14 mouse cellular contexts compared by ENCODE assay signal in the genomic region with DNA sequence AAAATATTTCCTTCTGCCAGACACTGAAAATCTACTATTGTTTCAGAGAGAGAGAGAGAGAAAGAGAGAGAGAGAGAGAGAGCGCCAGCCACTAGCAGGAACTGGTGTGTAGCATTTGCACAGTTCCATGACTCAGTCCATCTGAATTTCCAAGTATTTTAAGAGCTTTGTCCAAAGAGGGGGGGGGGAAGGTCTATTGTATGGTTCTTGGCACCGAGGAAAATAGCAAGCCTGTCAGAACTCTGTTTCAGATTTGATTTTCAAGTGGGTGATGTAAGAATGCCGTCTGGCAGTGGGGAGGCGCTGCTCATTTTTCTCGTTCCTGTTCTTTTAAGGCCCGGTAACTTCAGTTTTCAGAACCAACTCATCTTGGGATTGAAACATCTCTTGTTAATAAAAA. TPM values are rescaled to one million over a fixed set of nuclear protein-coding genes. Genes with fewer than 3 reads are reported as not detected.
A peak's percentile ranks its signal among the peaks of the same experiment; 100 is the strongest.
DNase-seq lines count a peak whose midpoint lies in the region; ATAC-seq and TF ChIP-seq lines count a peak whose summit lies in the region.
"Had no signal": no experiment of that assay in that cellular context is flagged by ENCODE, and none has a peak within 500 bp of the region (broad histone marks: within the 10 kb centered on the region; RNA-seq: fewer than 3 reads in every experiment).

No protein-coding gene starts in this region.

- H3K4me2 ChIP-seq in heart, embryonic 12.5 days, result peak overlapping the region; percentile 3; the same call in 1 of the 2 replicates
- no peak overlapping the region for H3K4me2 ChIP-seq in lung, embryonic 15.5 days
- H3K4me2 ChIP-seq: neural tube, embryonic 12.5 days had no signal

- TF ChIP-seq CTCF in embryonic fibroblast, embryonic 13.5 days (IDR thresholded peaks at IDR 0.05; ENCODE audit: borderline replicate concordance, insufficient read depth, low read length), result no peak

- no peak for DNase-seq in heart, adult 8-10 months (ENCODE audit: low spot score)
- DNase-seq in lung, postnatal 14 days, result no peak
- DNase-seq in lung, postnatal 25 days (ENCODE audit: low spot score), result peak; percentile 51
- DNase-seq in layer of hippocampus, adult 11-12 months (ENCODE audit: low spot score), result no peak
- no peak for DNase-seq in gastrocnemius, postnatal 4 days (ENCODE audit: low spot score in 2 of 2)
- DNase-seq: cerebellum, postnatal 10 days; kidney, adult 11 months; liver had no signal

- H3K27me3 ChIP-seq in heart, embryonic 12.5 days (replicated peaks), result peaks cover 4% of the 10 kb centered on the region; the same call in 1 of the 2 replicates
- H3K27me3 ChIP-seq in lung, embryonic 15.5 days, result no peaks in the 10 kb centered on the region

- H3K36me3 ChIP-seq in heart, embryonic 12.5 days, result no peaks in the 10 kb centered on the region
- H3K36me3 ChIP-seq in lung, embryonic 15.5 days, result no peaks in the 10 kb centered on the region
- H3K36me3 ChIP-seq: neural tube, embryonic 12.5 days had no signal

- peaks cover 52% of the 10 kb centered on the region for H3K4me1 ChIP-seq in heart, embryonic 12.5 days (replicated peaks)
- H3K4me1 ChIP-seq in lung, embryonic 15.5 days, result peaks cover 13% of the 10 kb centered on the region; the same call in 1 of the 2 replicates
- peaks cover 6% of the 10 kb centered on the region for H3K4me1 ChIP-seq in embryonic fibroblast, embryonic 13.5 days (ENCODE audit: control insufficient read depth, insufficient read depth, low read length)

- no peak for TF ChIP-seq POLR2A in embryonic fibroblast, embryonic 13.5 days (IDR thresholded peaks at IDR 0.05; ENCODE audit: low read depth, low read length)

- no peak overlapping the region for H3K9ac ChIP-seq in heart, embryonic 12.5 days
- H3K9ac ChIP-seq in lung, embryonic 15.5 days, result no peak overlapping the region
- H3K9ac ChIP-seq: neural tube, embryonic 12.5 days had no signal

- H3K27ac ChIP-seq in heart, embryonic 12.5 days (ENCODE audit: poor library complexity, severe bottlenecking), result peak overlapping the region; percentile 55
- peak overlapping the region; percentile 49 for H3K27ac ChIP-seq in lung, embryonic 15.5 days
- peak overlapping the region; percentile 67 for H3K27ac ChIP-seq in embryonic fibroblast, embryonic 13.5 days (ENCODE audit: insufficient read depth, low read length)
- H3K27ac ChIP-seq: neural tube, embryonic 12.5 days had no signal

- ATAC-seq in heart, embryonic 12.5 days (ENCODE audit: insufficient number of reproducible peaks, low FRiP score), result no peak; the same call in 1 of the 2 replicates
- ATAC-seq in lung, embryonic 15.5 days (ENCODE audit: borderline replicate concordance, extremely low read depth, low FRiP score, low TSS enrichment), result peak; percentile 36; the same call in 1 of the 2 replicates

- no peak overlapping the region for H3K4me3 ChIP-seq in heart, embryonic 12.5 days
- no peak overlapping the region for H3K4me3 ChIP-seq in lung, embryonic 15.5 days
- no peak overlapping the region for H3K4me3 ChIP-seq in embryonic fibroblast, embryonic 13.5 days (ENCODE audit: insufficient read depth, low read length)
- H3K4me3 ChIP-seq: neural tube, embryonic 12.5 days had no signal

- WGBS in heart, embryonic 12.5 days, result 43% methylated on average over 6 of the region's 6 CpGs
- 63% methylated on average over 6 of the region's 6 CpGs for WGBS in lung, embryonic 15.5 days

- H3K9me3 ChIP-seq in heart, embryonic 12.5 days (replicated peaks), result no peaks in the 10 kb centered on the region
- no peaks in the 10 kb centered on the region for H3K9me3 ChIP-seq in lung, embryonic 15.5 days
- H3K9me3 ChIP-seq: neural tube, embryonic 12.5 days had no signal

RNA-seq across cellular contexts. Expression of a gene that starts 18.5 kb away (rescaled TPM):
- polyA plus RNA-seq in heart, embryonic 12.5 days (2016; fragmentation: Nextera tagmentation; extraction: Ambion mirVana), result 2.1 and 3.4 TPM in 2 replicates
- total RNA-seq in heart, adult 8-10 months (2022), result 1 to 10 TPM; 1.6 TPM
- polyA plus RNA-seq in lung, embryonic 15.5 days (2015; fragmentation: Nextera tagmentation; extraction: Ambion mirVana), result 1.9 and 2.8 TPM in 2 replicates
- polyA plus RNA-seq in embryonic fibroblast, embryonic 13.5 days (2011; ENCODE audit: insufficient read length, low read depth, missing spikeins), result 1.7 and 2.0 TPM in 2 replicates
- total RNA-seq in gastrocnemius, postnatal 4 days (2021), result 1 to 10 TPM in 1 of 2 experiments, under 1 TPM in 1; 0.39 to 1.3 TPM
- total RNA-seq: megakaryocyte, adult 5-6 weeks; MEL had no signal

RNA-seq across cellular contexts. Expression of a gene that starts 34.8 kb away (rescaled TPM):
- polyA plus RNA-seq in heart, embryonic 12.5 days (2016; fragmentation: Nextera tagmentation; extraction: Ambion mirVana), result 8.4 and 9.2 TPM in 2 replicates
- total RNA-seq in heart, adult 8-10 months (2022), result 1 to 10 TPM; 5.7 to 9.1 (median 7.4) TPM
- polyA plus RNA-seq in lung, embryonic 15.5 days (2015; fragmentation: Nextera tagmentation; extraction: Ambion mirVana), result 8.5 and 8.7 TPM in 2 replicates
- 6.2 and 6.7 TPM in 2 replicates for polyA plus RNA-seq in embryonic fibroblast, embryonic 13.5 days (2011; ENCODE audit: insufficient read length, low read depth, missing spikeins)
- total RNA-seq in gastrocnemius, postnatal 4 days (2021), result 1 to 10 TPM; 7.8 to 8.1 TPM
